9 mouse cellular contexts compared by ENCODE assay signal in the genomic region with DNA sequence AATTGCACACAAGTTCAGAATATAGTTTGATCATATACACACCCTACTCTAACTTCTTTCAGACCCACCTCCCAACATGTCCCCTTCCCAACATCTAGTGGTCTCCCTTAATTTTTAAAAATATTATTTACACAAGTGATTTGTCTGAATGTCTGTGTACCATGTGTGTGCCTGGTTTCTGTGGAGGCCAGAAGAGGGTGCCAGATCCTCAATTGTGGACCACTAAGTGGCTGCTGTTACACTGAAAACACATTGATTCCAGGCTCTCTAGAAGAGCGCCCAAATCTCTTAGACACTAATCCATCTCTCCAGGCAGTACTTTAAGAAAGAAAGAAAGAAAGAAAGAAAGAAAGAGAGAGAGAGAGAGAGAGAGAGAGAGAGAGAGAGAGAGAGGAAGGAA. TPM values are rescaled to one million over a fixed set of nuclear protein-coding genes. Genes with fewer than 3 reads are reported as not detected.
DNase-seq lines count a peak whose midpoint lies in the region; ATAC-seq and TF ChIP-seq lines count a peak whose summit lies in the region.
"Had no signal": no experiment of that assay in that cellular context is flagged by ENCODE, and none has a peak within 500 bp of the region (broad histone marks: within the 10 kb centered on the region; RNA-seq: fewer than 3 reads in every experiment).

No protein-coding gene starts in this region.

- ATAC-seq in kidney, embryonic 15.5 days (replicated peaks; ENCODE audit: low FRiP score) = no peak

- no peaks in the 10 kb centered on the region for H3K9me3 ChIP-seq in kidney, embryonic 15.5 days (replicated peaks)
- H3K9me3 ChIP-seq in limb, embryonic 10.5 days (replicated peaks) = no peaks in the 10 kb centered on the region
- H3K9me3 ChIP-seq: midbrain, embryonic 10.5 days had no signal

- no peak for TF ChIP-seq POLR2A in embryonic fibroblast, embryonic 13.5 days (IDR thresholded peaks at IDR 0.05; ENCODE audit: low read depth, low read length)

- no peaks in the 10 kb centered on the region for H3K4me1 ChIP-seq in kidney, embryonic 15.5 days
- H3K4me1 ChIP-seq in embryonic fibroblast, embryonic 13.5 days (ENCODE audit: control insufficient read depth, insufficient read depth, low read length) = no peaks in the 10 kb centered on the region
- no peaks in the 10 kb centered on the region for H3K4me1 ChIP-seq in limb, embryonic 10.5 days
- H3K4me1 ChIP-seq: midbrain, embryonic 10.5 days had no signal

- H3K27me3 ChIP-seq in kidney, embryonic 15.5 days = no peaks in the 10 kb centered on the region
- no peaks in the 10 kb centered on the region for H3K27me3 ChIP-seq in limb, embryonic 10.5 days (ENCODE audit: low read depth, poor library complexity, severe bottlenecking)

- no peak overlapping the region for H3K9ac ChIP-seq in kidney, embryonic 15.5 days

- H3K36me3 ChIP-seq in kidney, embryonic 15.5 days = no peaks in the 10 kb centered on the region
- H3K36me3 ChIP-seq in limb, embryonic 10.5 days = no peaks in the 10 kb centered on the region
- H3K36me3 ChIP-seq: midbrain, embryonic 10.5 days had no signal

- H3K4me3 ChIP-seq in kidney, embryonic 15.5 days (replicated peaks) = no peak overlapping the region
- H3K4me3 ChIP-seq in embryonic fibroblast, embryonic 13.5 days (ENCODE audit: insufficient read depth, low read length) = no peak overlapping the region
- H3K4me3 ChIP-seq in limb, embryonic 10.5 days = no peak overlapping the region
- H3K4me3 ChIP-seq: midbrain, embryonic 10.5 days had no signal

- peak; percentile 46; the same call in 1 of the 2 replicates for TF ChIP-seq CTCF in embryonic fibroblast, embryonic 13.5 days (IDR thresholded peaks at IDR 0.05; ENCODE audit: borderline replicate concordance, insufficient read depth, low read length)

- WGBS in kidney, embryonic 15.5 days = 61% methylated on average over 1 of the region's 1 CpGs
- 58% methylated on average over 1 of the region's 1 CpGs for WGBS in limb, embryonic 10.5 days

- no peak overlapping the region for H3K4me2 ChIP-seq in kidney, embryonic 15.5 days

- no peak overlapping the region for H3K27ac ChIP-seq in kidney, embryonic 15.5 days
- H3K27ac ChIP-seq in embryonic fibroblast, embryonic 13.5 days (ENCODE audit: insufficient read depth, low read length) = no peak overlapping the region
- no peak overlapping the region for H3K27ac ChIP-seq in limb, embryonic 10.5 days
- H3K27ac ChIP-seq: midbrain, embryonic 10.5 days had no signal

- DNase-seq in cerebellum, postnatal 10 days = peak; percentile 41 to 52
- no peak for DNase-seq in cerebellum, adult 18-20 months
- DNase-seq in kidney, postnatal 4 days = peak; percentile 9 to 29
- peak; percentile 57 for DNase-seq in 416B (ENCODE audit: low read depth)
- DNase-seq in limb, embryonic 10.5 days (ENCODE audit: low spot score) = no peak
- DNase-seq in cerebellum, postnatal 36 days = no peak

RNA-seq across cellular contexts. Expression of a gene that starts 8.9 kb away (rescaled TPM):
- 11.5 and 13.2 TPM in 2 replicates for polyA plus RNA-seq in kidney, embryonic 15.5 days (2015; fragmentation: Nextera tagmentation; extraction: Ambion mirVana)
- polyA plus RNA-seq in embryonic fibroblast, embryonic 13.5 days (2011; ENCODE audit: insufficient read length, low read depth, missing spikeins) = 19.2 and 21.0 TPM in 2 replicates
- 15.2 and 15.5 TPM in 2 replicates for polyA plus RNA-seq in limb, embryonic 10.5 days (2016; fragmentation: Nextera tagmentation; extraction: Ambion mirVana)

Comparison
In these comparisons a context has a peak if more than half of its experiments do, and no peak if none do; other contexts are left out.
1. DNase-seq: peak in cerebellum, postnatal 10 days (2 of 2), kidney, postnatal 4 days (2 of 2) and 416B (single experiment); none in cerebellum, adult 18-20 months (0 of 2), limb, embryonic 10.5 days (single experiment) and cerebellum, postnatal 36 days (0 of 2).